Mouse (Mus musculus) cerebellum, adult 2 months (tissue): ENCODE data around the gene Cds2.

Experiments
- CTCF ChIP-seq: fragments of 200-500 bp; IDR thresholded peaks from 2 replicates; pipeline ENCODE4 v1.5.1; 2011; ENCODE audit warnings: low read depth, mild to moderate bottlenecking, control low read depth, low read length, moderate library complexity, borderline replicate concordance; ENCODE audit not compliant: insufficient read depth
- POLR2A ChIP-seq: fragments of 200-500 bp; IDR thresholded peaks from 2 replicates; pipeline ENCODE4 v1.6.1; 2011; ENCODE audit warnings: low read length, control low read depth, borderline replicate concordance; ENCODE audit not compliant: insufficient read depth

DNA sequence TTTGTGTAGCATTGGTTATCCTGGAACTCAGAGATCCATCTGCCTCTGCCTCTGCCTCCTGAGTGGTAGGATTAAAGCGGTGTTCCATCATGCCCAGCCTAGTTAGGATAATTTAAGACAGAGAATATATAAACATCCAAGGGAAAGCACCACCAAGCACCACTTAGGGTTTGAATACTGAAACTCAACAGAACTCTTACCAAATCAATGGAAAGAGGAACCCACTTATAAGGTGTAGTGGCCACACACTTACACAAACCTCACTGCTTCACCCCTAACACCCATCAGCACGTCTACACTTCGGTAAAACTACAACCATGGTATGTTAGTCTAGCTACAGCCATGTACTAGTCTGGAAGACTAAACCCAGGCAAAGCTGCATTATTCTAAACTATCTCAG lies 19.6 kb upstream of the Cds2 start:
- TF ChIP-seq CTCF (no peak), POLR2A (no peak)
